Mouse (Mus musculus) embryonic facial prominence, embryonic 12.5 days (tissue): ENCODE measurements around the gene Ifngr1. TPM values are rescaled to one million over a fixed set of nuclear protein-coding genes. Genes with fewer than 3 reads are reported as not detected.

Experiments used
- ATAC-seq: fragments of 200-750 bp; cut with Nextera tagmentation; 2 replicates; pipeline ENCODE4 v1.8.0; 2017; ENCODE audit not compliant: insufficient number of reproducible peaks, insufficient read depth, low FRiP score, low TSS enrichment
- H3K27ac ChIP-seq: fragments of 300-500 bp; sonication (generic); 2 replicates; pipeline ENCODE4 v1.5.1; 2016; ENCODE audit warnings: mild to moderate bottlenecking
- H3K27me3 ChIP-seq: fragments of 300-500 bp; sonication (generic); 2 replicates; pipeline ENCODE4 v1.6.1; 2016; ENCODE audit warnings: mild to moderate bottlenecking, moderate library complexity
- H3K36me3 ChIP-seq: fragments of 300-500 bp; sonication (generic); 2 replicates; pipeline ENCODE4 v1.6.1; 2016; ENCODE audit warnings: mild to moderate bottlenecking
- H3K4me1 ChIP-seq: fragments of 300-500 bp; sonication (generic); 2 replicates; pipeline ENCODE4 v1.6.1; 2016
- H3K4me2 ChIP-seq: fragments of 300-500 bp; sonication (generic); replicated peaks from 2 replicates; pipeline ENCODE4 v1.6.1; 2016; ENCODE audit warnings: mild to moderate bottlenecking, moderate library complexity
- H3K4me3 ChIP-seq: fragments of 300-500 bp; sonication (generic); 2 replicates; pipeline ENCODE4 v1.5.1; 2016; ENCODE audit warnings: mild to moderate bottlenecking
- H3K9ac ChIP-seq: fragments of 300-500 bp; sonication (generic); 2 replicates; pipeline ENCODE4 v1.6.1; 2016; ENCODE audit warnings: mild to moderate bottlenecking, moderate library complexity
- H3K9me3 ChIP-seq: fragments of 300-500 bp; sonication (generic); 2 replicates; pipeline ENCODE4 v1.6.1; 2016; ENCODE audit warnings: mild to moderate bottlenecking, moderate library complexity
- WGBS: fragments of 180-500 bp; shearing (Covaris S2); methylation state at CpG from one replicate; pipeline ENCODE4 v1.1.7; 2016; 5-methylcytosine and 5-hydroxymethylcytosine counted together
- polyA plus RNA-seq: library from polyadenylated mRNA; unstranded; fragments of >200 nt; fragmentation: Nextera tagmentation; extraction: Ambion mirVana; gene quantifications from 2 replicates; pipeline ENCODE4 v1.2.1, GENCODE M21; 2016

Ifngr1 gene
- polyA plus RNA-seq, 1 experiment from 2014 or later, result 33.5 TPM

DNA sequence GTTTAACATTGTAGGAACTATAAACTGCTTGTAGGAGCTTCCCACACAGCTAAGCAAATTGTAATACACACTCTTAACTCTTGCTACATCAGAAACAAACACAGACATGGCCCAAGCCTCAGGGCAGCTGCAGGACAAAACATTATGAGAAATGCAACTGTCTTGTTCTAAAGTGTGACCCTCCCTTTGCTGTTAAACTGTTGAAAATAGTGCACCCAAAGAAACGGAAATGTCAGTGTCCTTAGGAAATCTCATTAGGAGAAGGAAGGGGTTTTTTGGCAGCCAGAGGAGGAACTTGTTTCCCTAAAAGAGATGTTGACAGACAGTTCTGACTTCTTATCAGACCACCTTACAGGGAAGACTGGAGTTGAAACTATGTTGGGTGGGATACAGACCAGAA is 21.0 kb upstream of the Ifngr1 start:
- Histone ChIP-seq H3K4me2 (no peak overlapping the region), H3K4me3 (no peak overlapping the region), H3K9me3 (no peaks in the 10 kb centered on the region), H3K4me1 (no peaks in the 10 kb centered on the region), H3K27me3 (no peaks in the 10 kb centered on the region), H3K36me3 (no peaks in the 10 kb centered on the region), H3K9ac (no peak overlapping the region), H3K27ac (no peak overlapping the region)
- 61% methylated on average over 1 of the region's 1 CpGs for WGBS
- ATAC-seq, result no peak

GRCm38 (mm10) chr10:19577571-19577970 is 14.2 kb upstream of the Ifngr1 start:
- H3K4me1 ChIP-seq, result 0 out of 2 replicates have a peak, but pooled peaks cover 4% of the 10 kb centered on the region
- H3K9ac ChIP-seq, result no peak overlapping the region
- no peaks in the 10 kb centered on the region for H3K9me3 ChIP-seq
- no peak overlapping the region for H3K4me2 ChIP-seq
- no peaks in the 10 kb centered on the region for H3K36me3 ChIP-seq
- no peak for ATAC-seq
- no peaks in the 10 kb centered on the region for H3K27me3 ChIP-seq
- no peak overlapping the region for H3K27ac ChIP-seq
- 83% methylated on average over 3 of the region's 3 CpGs for WGBS
- no peak overlapping the region for H3K4me3 ChIP-seq

- Histone ChIP-seq H3K9me3 (no peaks in the 10 kb centered on the region), H3K27ac (no peak overlapping the region), H3K9ac (no peak overlapping the region), H3K4me3 (no peak overlapping the region), H3K4me2 (no peak overlapping the region), H3K4me1 (0 out of 2 replicates have a peak, but pooled peaks cover 4% of the 10 kb centered on the region), H3K36me3 (no peaks in the 10 kb centered on the region), H3K27me3 (no peaks in the 10 kb centered on the region)
- WGBS, result 74% methylated on average over 6 of the region's 6 CpGs
- no peak for ATAC-seq
Observed at GRCm38 (mm10) chr10:19578001-19578400, 13.7 kb upstream of the Ifngr1 start.

DNA sequence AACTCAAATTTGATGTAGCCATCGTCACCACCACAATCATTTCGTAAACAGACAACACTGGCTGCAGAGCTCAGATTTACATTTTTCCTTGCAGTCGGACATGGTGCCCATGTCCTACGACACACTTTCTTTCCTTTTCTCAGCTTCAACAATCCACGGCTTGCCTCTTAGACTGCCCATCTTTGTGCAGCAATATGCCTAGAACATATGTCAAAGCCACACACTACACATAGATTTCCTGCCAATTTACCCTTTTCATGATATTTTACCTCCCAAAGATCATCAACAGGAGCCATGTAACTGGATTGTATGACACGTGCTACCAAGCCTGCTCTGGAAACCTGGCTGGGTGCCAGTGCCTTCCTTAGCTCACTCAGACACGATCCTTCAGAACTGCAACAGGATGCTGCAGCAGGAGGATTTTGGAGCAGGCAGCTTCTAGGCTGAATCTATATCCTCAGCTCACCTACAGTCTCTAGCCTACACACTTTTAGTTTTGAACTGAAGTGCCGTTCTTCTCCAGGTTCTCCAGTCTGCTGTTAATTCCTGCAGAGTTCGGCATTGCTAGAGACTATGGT is 13.3 kb upstream of the Ifngr1 start:
- H3K9me3 ChIP-seq, result no peaks in the 10 kb centered on the region
- no peak overlapping the region for H3K4me2 ChIP-seq
- no peak overlapping the region for H3K4me3 ChIP-seq
- H3K36me3 ChIP-seq, result no peaks in the 10 kb centered on the region
- no peak for ATAC-seq
- H3K27me3 ChIP-seq, result no peaks in the 10 kb centered on the region
- no peak overlapping the region for H3K27ac ChIP-seq
- WGBS, result 67% methylated on average over 9 of the region's 9 CpGs
- H3K4me1 ChIP-seq, result 0 out of 2 replicates have a peak, but pooled peaks cover 4% of the 10 kb centered on the region
- no peak overlapping the region for H3K9ac ChIP-seq

- Histone ChIP-seq H3K4me2 (no peak overlapping the region), H3K9me3 (no peaks in the 10 kb centered on the region), H3K4me3 (no peak overlapping the region), H3K9ac (no peak overlapping the region), H3K27ac (no peak overlapping the region), H3K36me3 (no peaks in the 10 kb centered on the region), H3K4me1 (0 out of 2 replicates have a peak, but pooled peaks cover 4% of the 10 kb centered on the region), H3K27me3 (no peaks in the 10 kb centered on the region)
- 68% methylated on average over 3 of the region's 3 CpGs for WGBS
- no peak for ATAC-seq
Observed at GRCm38 (mm10) chr10:19580660-19581059, 11.1 kb upstream of the Ifngr1 start.

DNA sequence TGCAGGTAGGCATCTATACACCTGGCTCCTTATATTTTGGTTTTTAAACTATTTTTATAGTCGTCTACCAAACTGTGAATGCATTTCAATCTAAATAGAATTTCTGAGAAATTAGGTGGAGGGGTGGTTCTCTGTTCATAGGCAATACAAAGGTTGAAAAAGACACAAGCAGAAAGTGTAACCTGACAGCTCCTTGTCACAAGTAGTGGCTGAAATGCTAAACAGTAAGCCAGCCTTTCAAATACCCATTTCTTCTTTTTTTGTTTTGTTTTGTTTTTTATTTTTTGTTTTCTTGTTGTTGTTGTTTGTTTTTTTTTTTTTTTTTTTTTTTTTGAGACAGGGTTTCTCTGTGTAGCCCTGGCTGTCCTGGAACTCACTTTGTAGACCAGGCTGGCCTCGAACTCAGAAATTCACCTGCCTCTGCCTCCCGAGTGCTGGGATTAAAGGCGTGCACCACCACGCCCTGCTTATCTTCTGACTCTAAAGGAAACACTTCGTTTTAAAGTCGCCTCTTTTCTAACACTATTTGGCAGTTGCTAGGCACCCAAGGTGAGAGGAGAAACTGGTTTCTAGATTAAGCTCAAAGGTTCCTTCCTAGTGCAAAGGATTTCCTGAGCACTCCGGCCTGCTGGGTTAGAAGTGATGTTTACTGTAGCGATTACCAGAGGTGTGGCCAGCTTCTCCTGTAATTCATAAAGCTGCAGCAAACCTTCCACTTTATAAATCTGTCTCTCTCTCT is 9.7 kb upstream of the Ifngr1 start:
- H3K9ac ChIP-seq, result no peak overlapping the region
- no peak for ATAC-seq
- H3K36me3 ChIP-seq, result no peaks in the 10 kb centered on the region
- H3K4me3 ChIP-seq, result no peak overlapping the region
- 82% methylated on average over 9 of the region's 9 CpGs for whole genome bisulfite sequencing
- H3K4me2 ChIP-seq, result no peak overlapping the region
- no peaks in the 10 kb centered on the region for H3K9me3 ChIP-seq
- H3K4me1 ChIP-seq, result 0 out of 2 replicates have a peak, but pooled peaks cover 4% of the 10 kb centered on the region
- no peaks in the 10 kb centered on the region for H3K27me3 ChIP-seq
- H3K27ac ChIP-seq, result no peak overlapping the region

DNA sequence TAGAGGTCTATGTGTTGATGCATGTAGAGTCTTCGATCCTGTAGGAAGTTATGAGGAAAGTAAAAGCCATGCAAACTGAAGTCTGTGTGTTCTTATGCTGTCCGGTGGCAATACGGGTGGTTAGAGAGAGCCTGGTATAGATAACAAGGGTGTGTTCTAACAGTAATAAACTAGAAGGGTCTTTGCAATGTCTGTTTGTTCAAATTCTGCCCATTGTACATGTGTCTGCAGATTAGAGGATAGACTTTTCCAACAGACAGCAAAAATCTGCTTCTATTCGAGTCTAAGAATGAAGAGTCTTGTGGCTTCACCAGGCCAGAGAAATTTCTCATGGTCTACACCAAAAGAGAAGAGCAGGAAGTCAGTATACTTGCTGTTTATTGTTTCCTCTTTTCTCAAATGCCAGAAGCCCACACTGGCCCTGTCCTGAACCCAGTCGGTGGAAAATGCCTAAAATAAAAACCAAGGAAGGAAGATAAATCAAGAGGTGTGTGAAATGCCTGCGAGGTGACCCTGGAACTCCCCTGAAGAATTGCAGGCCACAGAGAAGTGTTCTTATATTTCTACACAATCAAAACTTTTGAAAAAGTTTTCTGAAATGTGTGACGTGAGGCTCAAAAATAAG is 8.8 kb upstream of the Ifngr1 start:
- no peak for ATAC-seq
- Histone ChIP-seq H3K36me3 (no peaks in the 10 kb centered on the region), H3K4me1 (0 out of 2 replicates have a peak, but pooled peaks cover 4% of the 10 kb centered on the region), H3K9me3 (no peaks in the 10 kb centered on the region), H3K9ac (no peak overlapping the region), H3K27ac (no peak overlapping the region), H3K4me2 (no peak overlapping the region), H3K4me3 (no peak overlapping the region), H3K27me3 (no peaks in the 10 kb centered on the region)
- 75% methylated on average over 7 of the region's 7 CpGs for WGBS

DNA sequence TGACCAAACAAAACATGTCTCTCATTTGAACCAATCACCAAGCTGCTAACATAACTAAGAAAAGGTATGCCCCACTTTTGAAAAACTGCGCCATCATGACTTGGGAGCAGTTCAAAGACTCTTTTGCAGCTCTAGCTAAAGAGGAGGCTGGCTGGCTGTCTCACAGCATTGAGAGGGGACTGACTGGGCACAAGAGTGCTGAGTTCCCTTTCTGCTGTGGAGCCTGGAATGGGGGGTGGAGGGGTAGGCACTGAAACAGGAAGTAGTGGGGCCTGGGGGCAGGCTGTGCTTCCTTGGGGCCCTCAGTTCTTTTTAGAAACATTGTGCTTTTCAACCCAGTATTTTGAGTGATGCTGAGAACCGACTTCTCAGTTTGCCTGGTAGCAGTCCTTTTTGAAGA is 7.7 kb upstream of the Ifngr1 start:
- H3K27ac ChIP-seq, result no peak overlapping the region
- WGBS, result 58% methylated on average over 2 of the region's 2 CpGs
- no peaks in the 10 kb centered on the region for H3K27me3 ChIP-seq

DNA sequence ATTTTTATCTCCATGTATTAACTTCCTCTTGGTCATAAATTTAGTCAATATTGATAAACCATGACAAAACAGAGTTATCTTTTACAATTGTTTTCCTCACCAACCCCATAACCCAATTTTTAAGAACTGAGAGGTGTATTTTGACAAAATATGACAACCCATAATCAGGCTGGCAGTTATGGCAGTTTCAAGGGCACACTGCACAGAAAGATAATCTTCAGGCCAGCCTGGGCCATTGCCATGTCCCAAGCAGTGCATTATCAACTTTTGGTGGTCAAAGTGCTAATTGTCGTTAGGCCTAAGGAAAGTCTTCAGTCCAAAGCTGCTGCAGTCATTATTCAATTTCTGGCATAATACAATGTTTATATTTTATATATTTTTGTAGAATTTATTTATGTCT is 6.9 kb upstream of the Ifngr1 start:
- Histone ChIP-seq H3K36me3 (no peaks in the 10 kb centered on the region), H3K4me3 (no peak overlapping the region), H3K27me3 (no peaks in the 10 kb centered on the region), H3K9ac (no peak overlapping the region), H3K27ac (no peak overlapping the region), H3K9me3 (no peaks in the 10 kb centered on the region), H3K4me1 (no peaks in the 10 kb centered on the region), H3K4me2 (no peak overlapping the region)
- WGBS, result 78% methylated on average over 1 of the region's 1 CpGs
- ATAC-seq, result no peak

More for the DNA sequence above, 7.7 kb upstream of the Ifngr1 start:
- H3K9me3 ChIP-seq, result no peaks in the 10 kb centered on the region
- H3K4me1 ChIP-seq, result no peaks in the 10 kb centered on the region
- no peak for ATAC-seq
- H3K9ac ChIP-seq, result no peak overlapping the region
- no peak overlapping the region for H3K4me3 ChIP-seq
- H3K4me2 ChIP-seq, result no peak overlapping the region
- no peaks in the 10 kb centered on the region for H3K36me3 ChIP-seq

- no peaks in the 10 kb centered on the region for H3K9me3 ChIP-seq
- no peak for ATAC-seq
- no peaks in the 10 kb centered on the region for H3K4me1 ChIP-seq
- no peak overlapping the region for H3K27ac ChIP-seq
- no peaks in the 10 kb centered on the region for H3K27me3 ChIP-seq
- no peak overlapping the region for H3K4me3 ChIP-seq
- no peak overlapping the region for H3K9ac ChIP-seq
- H3K36me3 ChIP-seq, result no peaks in the 10 kb centered on the region
- WGBS, result 91% methylated on average over 5 of the region's 5 CpGs
- no peak overlapping the region for H3K4me2 ChIP-seq
Observed at GRCm38 (mm10) chr10:19585860-19586259, 5.9 kb upstream of the Ifngr1 start.

DNA sequence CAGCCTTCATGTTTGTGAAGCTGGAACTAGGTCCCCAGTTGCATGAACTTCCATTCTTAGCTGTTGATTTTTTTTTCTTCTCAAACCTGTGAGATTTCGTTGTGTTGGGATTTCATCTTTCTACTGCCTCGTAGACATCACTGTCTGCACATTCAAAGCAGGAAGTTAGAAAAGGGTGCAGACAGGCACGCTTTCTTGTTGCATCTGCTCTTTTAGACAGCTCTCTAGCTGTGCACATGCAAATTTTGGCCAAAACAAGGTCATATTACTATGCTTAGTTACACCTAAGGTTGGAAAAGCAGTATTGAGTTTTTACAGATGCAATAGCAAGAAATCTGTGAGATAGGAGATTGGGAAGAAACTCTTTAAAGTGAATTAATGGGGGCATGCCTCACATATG is 4.5 kb upstream of the Ifngr1 start:
- H3K4me3 ChIP-seq, result no peak overlapping the region
- H3K9me3 ChIP-seq, result no peaks in the 10 kb centered on the region
- H3K27ac ChIP-seq, result no peak overlapping the region
- H3K36me3 ChIP-seq, result no peaks in the 10 kb centered on the region
- H3K4me2 ChIP-seq, result no peak overlapping the region
- no peak overlapping the region for H3K9ac ChIP-seq
- 85% methylated on average over 3 of the region's 3 CpGs for WGBS
- H3K4me1 ChIP-seq, result no peaks in the 10 kb centered on the region
- H3K27me3 ChIP-seq, result no peaks in the 10 kb centered on the region
- no peak for ATAC-seq

DNA sequence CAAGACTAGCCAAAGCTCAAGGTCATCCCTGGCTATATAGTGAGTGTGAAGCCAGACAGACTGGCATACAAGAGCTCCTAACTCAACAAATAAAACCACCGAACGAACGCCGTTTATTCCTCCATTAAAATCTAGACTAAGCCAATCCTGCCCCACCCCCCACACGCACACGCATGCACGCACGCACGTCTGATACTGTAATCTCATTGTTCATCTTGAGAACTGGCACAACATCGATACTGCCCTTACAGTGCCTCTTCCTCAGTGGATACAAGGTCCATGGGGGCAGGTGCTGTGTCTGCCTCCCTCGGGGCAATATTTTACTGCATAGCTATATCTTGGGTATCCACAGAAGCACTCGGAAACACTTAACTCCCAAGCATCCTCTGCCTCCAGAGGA is 2.1 kb upstream of the Ifngr1 start:
- Histone ChIP-seq H3K4me1 (peaks cover 17% of the 10 kb centered on the region; the same call in 1 of the 2 replicates), H3K27ac (no peak overlapping the region), H3K36me3 (no peaks in the 10 kb centered on the region), H3K27me3 (no peaks in the 10 kb centered on the region), H3K4me2 (no peak overlapping the region), H3K9me3 (no peaks in the 10 kb centered on the region), H3K4me3 (no peak overlapping the region), H3K9ac (no peak overlapping the region)
- 90% methylated on average over 12 of the region's 12 CpGs for WGBS
- no peak for ATAC-seq
